Mouse (Mus musculus): ENCODE results near the gene 2810459M11Rik. TPM values are rescaled to one million over a fixed set of nuclear protein-coding genes. Genes with fewer than 3 reads are reported as not detected.

2810459M11Rik gene
- polyA plus RNA-seq, 1 experiment = 0.42 TPM

- Histone ChIP-seq H3K9ac (ENCODE audit: low read depth, poor library complexity, severe bottlenecking) (no peak overlapping the region), H3K27me3 (ENCODE audit: control insufficient read depth, insufficient read depth, low read length, poor library complexity, severe bottlenecking) (no peaks in the 10 kb centered on the region), H3K4me3 (ENCODE audit: low read depth, low read length) (no peak overlapping the region), H3K27ac (ENCODE audit: insufficient read depth, low read length) (peak overlapping the region; percentile 21; the same call in 1 of the 2 replicates), H3K4me1 (ENCODE audit: control insufficient read depth, insufficient read depth, low read length) (peaks cover 6% of the 10 kb centered on the region), H3K9me3 (replicated peaks; ENCODE audit: control insufficient read depth, insufficient read depth, low read length, poor library complexity, severe bottlenecking) (no peaks in the 10 kb centered on the region), H3K36me3 (ENCODE audit: control insufficient read depth, insufficient read depth, low read length, poor library complexity, severe bottlenecking) (no peaks in the 10 kb centered on the region)
- no peak for TF ChIP-seq EP300 (IDR thresholded peaks at IDR 0.05; ENCODE audit: insufficient read depth, low read depth, low read length)
- TF ChIP-seq POLR2A (IDR thresholded peaks at IDR 0.05; ENCODE audit: insufficient read depth, low read length) = no peak
- TF ChIP-seq CTCF (IDR thresholded peaks at IDR 0.05; ENCODE audit: low read depth, low read length) = no peak
Observed at GRCm38 (mm10) chr1:86032273-86032987, 13.2 kb upstream of the 2810459M11Rik start.

- Histone ChIP-seq H3K27ac (ENCODE audit: insufficient read depth, low read length) (no peak overlapping the region), H3K9me3 (replicated peaks; ENCODE audit: control insufficient read depth, insufficient read depth, low read length, poor library complexity, severe bottlenecking) (peaks cover 4% of the 10 kb centered on the region; the same call in 1 of the 2 replicates), H3K27me3 (ENCODE audit: control insufficient read depth, insufficient read depth, low read length, poor library complexity, severe bottlenecking) (no peaks in the 10 kb centered on the region), H3K36me3 (ENCODE audit: control insufficient read depth, insufficient read depth, low read length, poor library complexity, severe bottlenecking) (no peaks in the 10 kb centered on the region), H3K4me3 (ENCODE audit: low read depth, low read length) (no peak overlapping the region), H3K9ac (ENCODE audit: low read depth, poor library complexity, severe bottlenecking) (no peak overlapping the region), H3K4me1 (ENCODE audit: control insufficient read depth, insufficient read depth, low read length) (peaks cover 2% of the 10 kb centered on the region)
- TF ChIP-seq CTCF (IDR thresholded peaks at IDR 0.05; ENCODE audit: low read depth, low read length) = no peak
- TF ChIP-seq POLR2A (IDR thresholded peaks at IDR 0.05; ENCODE audit: insufficient read depth, low read length) = no peak
- no peak for TF ChIP-seq EP300 (IDR thresholded peaks at IDR 0.05; ENCODE audit: insufficient read depth, low read depth, low read length)
Observed at GRCm38 (mm10) chr1:86038191-86038951, 7.3 kb upstream of the 2810459M11Rik start.

GRCm38 (mm10) chr1:86040131-86040530, 5.5 kb upstream of the 2810459M11Rik start:
- Histone ChIP-seq H3K27ac (ENCODE audit: insufficient read depth, low read length) (no peak overlapping the region), H3K4me1 (ENCODE audit: control insufficient read depth, insufficient read depth, low read length) (peaks cover 2% of the 10 kb centered on the region), H3K27me3 (ENCODE audit: control insufficient read depth, insufficient read depth, low read length, poor library complexity, severe bottlenecking) (peaks cover 4% of the 10 kb centered on the region), H3K36me3 (ENCODE audit: control insufficient read depth, insufficient read depth, low read length, poor library complexity, severe bottlenecking) (no peaks in the 10 kb centered on the region), H3K9me3 (replicated peaks; ENCODE audit: control insufficient read depth, insufficient read depth, low read length, poor library complexity, severe bottlenecking) (peaks cover 4% of the 10 kb centered on the region; the same call in 1 of the 2 replicates), H3K9ac (ENCODE audit: low read depth, poor library complexity, severe bottlenecking) (no peak overlapping the region), H3K4me3 (ENCODE audit: low read depth, low read length) (no peak overlapping the region)
- TF ChIP-seq CTCF (IDR thresholded peaks at IDR 0.05; ENCODE audit: low read depth, low read length) (no peak), EP300 (IDR thresholded peaks at IDR 0.05; ENCODE audit: insufficient read depth, low read depth, low read length) (no peak), POLR2A (IDR thresholded peaks at IDR 0.05; ENCODE audit: insufficient read depth, low read length) (no peak)

GRCm38 (mm10) chr1:86040817-86041216, 4.8 kb upstream of the 2810459M11Rik start:
- no peak overlapping the region for H3K9ac ChIP-seq (ENCODE audit: low read depth, poor library complexity, severe bottlenecking)
- H3K36me3 ChIP-seq (ENCODE audit: control insufficient read depth, insufficient read depth, low read length, poor library complexity, severe bottlenecking) = no peaks in the 10 kb centered on the region
- no peak overlapping the region for H3K27ac ChIP-seq (ENCODE audit: insufficient read depth, low read length)
- H3K4me1 ChIP-seq (ENCODE audit: control insufficient read depth, insufficient read depth, low read length) = peaks cover 2% of the 10 kb centered on the region
- H3K9me3 ChIP-seq (replicated peaks; ENCODE audit: control insufficient read depth, insufficient read depth, low read length, poor library complexity, severe bottlenecking) = peaks cover 4% of the 10 kb centered on the region; the same call in 1 of the 2 replicates
- no peak overlapping the region for H3K4me3 ChIP-seq (ENCODE audit: low read depth, low read length)
- H3K27me3 ChIP-seq (ENCODE audit: control insufficient read depth, insufficient read depth, low read length, poor library complexity, severe bottlenecking) = peaks cover 7% of the 10 kb centered on the region
- TF ChIP-seq CTCF (IDR thresholded peaks at IDR 0.05; ENCODE audit: low read depth, low read length) (no peak), EP300 (IDR thresholded peaks at IDR 0.05; ENCODE audit: insufficient read depth, low read depth, low read length) (no peak), POLR2A (IDR thresholded peaks at IDR 0.05; ENCODE audit: insufficient read depth, low read length) (no peak)

GRCm38 (mm10) chr1:86045056-86045455, 607 bp upstream of the 2810459M11Rik start:
- no peak overlapping the region for H3K9ac ChIP-seq (ENCODE audit: low read depth, poor library complexity, severe bottlenecking)
- H3K4me1 ChIP-seq (ENCODE audit: control insufficient read depth, insufficient read depth, low read length) = peaks cover 2% of the 10 kb centered on the region
- no peak overlapping the region for H3K4me3 ChIP-seq (ENCODE audit: low read depth, low read length)
- no peaks in the 10 kb centered on the region for H3K36me3 ChIP-seq (ENCODE audit: control insufficient read depth, insufficient read depth, low read length, poor library complexity, severe bottlenecking)
- H3K9me3 ChIP-seq (replicated peaks; ENCODE audit: control insufficient read depth, insufficient read depth, low read length, poor library complexity, severe bottlenecking) = peaks cover 4% of the 10 kb centered on the region; the same call in 1 of the 2 replicates
- no peak overlapping the region for H3K27ac ChIP-seq (ENCODE audit: insufficient read depth, low read length)
- H3K27me3 ChIP-seq (ENCODE audit: control insufficient read depth, insufficient read depth, low read length, poor library complexity, severe bottlenecking) = peaks cover 16% of the 10 kb centered on the region
- TF ChIP-seq EP300 (IDR thresholded peaks at IDR 0.05; ENCODE audit: insufficient read depth, low read depth, low read length) = no peak
- TF ChIP-seq CTCF (IDR thresholded peaks at IDR 0.05; ENCODE audit: low read depth, low read length) = no peak
- TF ChIP-seq POLR2A (IDR thresholded peaks at IDR 0.05; ENCODE audit: insufficient read depth, low read length) = no peak

All from ES-Bruce4 (cell line).